In genomic region chr6:42503478-42503877, GRCm38 (mm10) we compare ENCODE assay signal across 20 mouse cellular contexts. TPM values are rescaled to one million over a fixed set of nuclear protein-coding genes. Genes with fewer than 3 reads are reported as not detected.
DNase-seq lines count a peak whose midpoint lies in the region; ATAC-seq and TF ChIP-seq lines count a peak whose summit lies in the region.
"Had no signal": no experiment of that assay in that cellular context is flagged by ENCODE, and none has a peak within 500 bp of the region (broad histone marks: within the 10 kb centered on the region; RNA-seq: fewer than 3 reads in every experiment).

No protein-coding gene starts in this region.

- H3K4me2 ChIP-seq in kidney, embryonic 14.5 days (replicated peaks; ENCODE audit: low read depth, low read length): no peak overlapping the region
- H3K4me2 ChIP-seq: lung, embryonic 15.5 days had no signal

- intact Hi-C loops in gastrocnemius, adult 2 months (cut with DNase I): no loop called here

- peak; percentile 78; the same call in 1 of the 2 replicates for ATAC-seq in kidney, embryonic 14.5 days (ENCODE audit: low FRiP score, low TSS enrichment)
- ATAC-seq: hindbrain, embryonic 16.5 days had no signal

- no peaks in the 10 kb centered on the region for H3K4me1 ChIP-seq in kidney, embryonic 14.5 days (ENCODE audit: control insufficient read depth, insufficient read depth, low read length)
- H3K4me1 ChIP-seq: lung, embryonic 15.5 days; midbrain, embryonic 10.5 days had no signal

- no peak overlapping the region for H3K27ac ChIP-seq in gastrocnemius, adult 2 months
- H3K27ac ChIP-seq in kidney, embryonic 14.5 days (ENCODE audit: low read depth, low read length): no peak overlapping the region
- H3K27ac ChIP-seq: lung, embryonic 15.5 days; midbrain, embryonic 10.5 days had no signal

- TF ChIP-seq CTCF in gastrocnemius, adult 2 months (IDR thresholded peaks at IDR 0.05): no peak

- WGBS in kidney, embryonic 14.5 days: 58% methylated on average over 2 of the region's 2 CpGs

- no peaks in the 10 kb centered on the region for H3K36me3 ChIP-seq in kidney, embryonic 14.5 days (ENCODE audit: control insufficient read depth, insufficient read depth, low read length)
- H3K36me3 ChIP-seq: G1E; lung, embryonic 15.5 days; midbrain, embryonic 10.5 days had no signal

- H3K27me3 ChIP-seq in kidney, embryonic 14.5 days (ENCODE audit: control insufficient read depth, insufficient read depth, low read length): no peaks in the 10 kb centered on the region
- H3K27me3 ChIP-seq: lung, embryonic 15.5 days had no signal

- no peaks in the 10 kb centered on the region for H3K9me3 ChIP-seq in kidney, embryonic 14.5 days (ENCODE audit: control insufficient read depth, low read length)
- H3K9me3 ChIP-seq: G1E; lung, embryonic 15.5 days; midbrain, embryonic 10.5 days had no signal

- H3K9ac ChIP-seq in kidney, embryonic 14.5 days (ENCODE audit: low read depth, low read length): no peak overlapping the region
- H3K9ac ChIP-seq: lung, embryonic 15.5 days had no signal

- peak; percentile 8 for DNase-seq in gastrocnemius, postnatal 10 days
- DNase-seq in gastrocnemius, adult 2 months: no peak
- DNase-seq in kidney, adult 11 months: no peak
- DNase-seq in NIH3T3 (ENCODE audit: low read depth): peak; percentile 57
- peak; percentile 79 for DNase-seq in kidney, postnatal 10 days
- no peak for DNase-seq in frontal cortex, postnatal 25 days (ENCODE audit: low spot score in 2 of 2)
- DNase-seq: cerebellum, postnatal 25 days; right cerebral cortex, postnatal 4 days had no signal

- no peak overlapping the region for H3K4me3 ChIP-seq in gastrocnemius, adult 2 months
- H3K4me3 ChIP-seq in kidney, embryonic 14.5 days (ENCODE audit: low read length): no peak overlapping the region
- H3K4me3 ChIP-seq: lung, embryonic 15.5 days; midbrain, embryonic 10.5 days had no signal

RNA-seq across cellular contexts. Expression of gene Olfr456, which starts 16.5 kb away (rescaled TPM):
- total RNA-seq in gastrocnemius, postnatal 10 days (2021): not detected
- not detected for total RNA-seq in gastrocnemius, adult 2 months (2021)
- polyA plus RNA-seq in kidney, embryonic 14.5 days (2014; fragmentation: Nextera tagmentation; extraction: Ambion mirVana): not detected in 2 replicates
- total RNA-seq: adrenal gland, postnatal 36 days; G1E; heart, postnatal 14 days; layer of hippocampus, adult 8-10 months; left cerebral cortex, postnatal 14 days; liver, adult 2 months had no signal
- polyA plus RNA-seq: G1E; gonadal fat pad, adult 2 months; hindbrain, embryonic 16.5 days; liver, adult 2 months; lung, embryonic 15.5 days; midbrain, embryonic 10.5 days; neural tube, embryonic 14.5 days had no signal

RNA-seq across cellular contexts. Expression of gene Olfr457, which starts 27.3 kb away (rescaled TPM):
- total RNA-seq in gastrocnemius, postnatal 10 days (2021): not detected
- total RNA-seq in gastrocnemius, adult 2 months (2021): not detected
- polyA plus RNA-seq in kidney, embryonic 14.5 days (2014; fragmentation: Nextera tagmentation; extraction: Ambion mirVana): 0.14 TPM in 1 of 2 replicates, not detected in the other
- total RNA-seq: adrenal gland, postnatal 36 days; heart, postnatal 14 days; layer of hippocampus, adult 8-10 months; left cerebral cortex, postnatal 14 days; liver, adult 2 months had no signal
- polyA plus RNA-seq: G1E; gonadal fat pad, adult 2 months; hindbrain, embryonic 16.5 days; liver, adult 2 months; lung, embryonic 15.5 days; midbrain, embryonic 10.5 days had no signal

RNA-seq across cellular contexts. Expression of gene Olfr458, which starts 38.5 kb away (rescaled TPM):
- total RNA-seq in gastrocnemius, postnatal 10 days (2021): not detected
- not detected for total RNA-seq in gastrocnemius, adult 2 months (2021)
- polyA plus RNA-seq in kidney, embryonic 14.5 days (2014; fragmentation: Nextera tagmentation; extraction: Ambion mirVana): not detected in 2 replicates
- total RNA-seq: adrenal gland, postnatal 36 days; heart, postnatal 14 days; layer of hippocampus, adult 8-10 months; left cerebral cortex, postnatal 14 days; liver, adult 2 months had no signal
- polyA plus RNA-seq: G1E; gonadal fat pad, adult 2 months; hindbrain, embryonic 16.5 days; liver, adult 2 months; lung, embryonic 15.5 days; midbrain, embryonic 10.5 days; neural tube, embryonic 14.5 days had no signal

RNA-seq across cellular contexts. Expression of gene Olfr455, which starts 43.9 kb away (rescaled TPM):
- not detected for total RNA-seq in gastrocnemius, postnatal 10 days (2021)
- total RNA-seq in gastrocnemius, adult 2 months (2021): not detected
- not detected in 2 replicates for polyA plus RNA-seq in kidney, embryonic 14.5 days (2014; fragmentation: Nextera tagmentation; extraction: Ambion mirVana)
- total RNA-seq: adrenal gland, postnatal 36 days; G1E; heart, postnatal 14 days; layer of hippocampus, adult 8-10 months; left cerebral cortex, postnatal 14 days; liver, adult 2 months had no signal
- polyA plus RNA-seq: G1E; gonadal fat pad, adult 2 months; hindbrain, embryonic 16.5 days; liver, adult 2 months; lung, embryonic 15.5 days; midbrain, embryonic 10.5 days; neural tube, embryonic 14.5 days had no signal

Comparison
In these comparisons a context has a peak if more than half of its experiments do, and no peak if none do; other contexts are left out.
1. DNase-seq: peak in gastrocnemius, postnatal 10 days (single experiment), NIH3T3 (single experiment) and kidney, postnatal 10 days (single experiment); none in gastrocnemius, adult 2 months (single experiment), kidney, adult 11 months (single experiment) and frontal cortex, postnatal 25 days (0 of 2).